Mouse (Mus musculus) neural tube, embryonic 11.5 days (tissue): ENCODE results near the gene Dennd1b. TPM values are rescaled to one million over a fixed set of nuclear protein-coding genes. Genes with fewer than 3 reads are reported as not detected.

Source experiments
- ATAC-seq: fragments of 200-750 bp; cut with Nextera tagmentation; 2 replicates; pipeline ENCODE4 v1.8.0; 2017; ENCODE audit warnings: moderate number of reproducible peaks, mild to moderate bottlenecking, moderate TSS enrichment, moderate library complexity; ENCODE audit not compliant: insufficient read depth, low FRiP score, low TSS enrichment
- DNase-seq: peaks from one replicate; pipeline ENCODE4 v3.0.0-alpha.2; 2015; ENCODE audit warnings: low spot score
- H3K27ac ChIP-seq: fragments of 300-500 bp; sonication (generic); 2 replicates; pipeline ENCODE4 v1.5.1; 2014; ENCODE audit warnings: low read depth, mild to moderate bottlenecking, low read length
- H3K27me3 ChIP-seq: fragments of 300-500 bp; sonication (generic); 2 replicates; pipeline ENCODE4 v1.6.1; 2014; ENCODE audit warnings: mild to moderate bottlenecking, low read length, mixed read lengths; ENCODE audit not compliant: control insufficient read depth, insufficient read depth
- H3K36me3 ChIP-seq: fragments of 300-500 bp; sonication (generic); 2 replicates; pipeline ENCODE4 v1.6.1; 2014; ENCODE audit warnings: mild to moderate bottlenecking, low read length, moderate library complexity, mixed read lengths; ENCODE audit not compliant: control insufficient read depth, insufficient read depth
- H3K4me1 ChIP-seq: fragments of 300-500 bp; sonication (generic); 2 replicates; pipeline ENCODE4 v1.6.1; 2014; ENCODE audit warnings: low read length, mixed read lengths; ENCODE audit not compliant: control insufficient read depth, insufficient read depth
- H3K4me2 ChIP-seq: fragments of 300-500 bp; sonication (generic); 2 replicates; pipeline ENCODE4 v1.6.1; 2014; ENCODE audit warnings: low read depth, mild to moderate bottlenecking, moderate library complexity
- H3K4me3 ChIP-seq: fragments of 300-500 bp; sonication (generic); 2 replicates; pipeline ENCODE4 v1.5.1; 2014; ENCODE audit warnings: low read depth, low read length
- H3K9ac ChIP-seq: fragments of 300-500 bp; sonication (generic); 2 replicates; pipeline ENCODE4 v1.6.1; 2014; ENCODE audit warnings: mild to moderate bottlenecking, low read length
- H3K9me3 ChIP-seq: fragments of 300-500 bp; sonication (generic); 2 replicates; pipeline ENCODE4 v1.6.1; 2016; ENCODE audit warnings: low read length; ENCODE audit not compliant: control insufficient read depth
- WGBS: fragments of 180-500 bp; shearing (Covaris S2); extraction: QIAGEN DNeasy Blood & Tissue Kit; methylation state at CpG from one replicate; pipeline ENCODE4 v1.1.7; 2014; 5-methylcytosine and 5-hydroxymethylcytosine counted together
- polyA plus RNA-seq: library from polyadenylated mRNA; unstranded; fragments of >200 nt; fragmentation: Nextera tagmentation; extraction: Ambion mirVana; gene quantifications from 2 replicates; pipeline ENCODE4 v1.2.1, GENCODE M21; 2014

Dennd1b gene
- polyA plus RNA-seq, 1 experiment from 2014 or later, result 10.6 TPM

GRCm38 (mm10) chr1:138967450-138967849 is 4.2 kb downstream of the Dennd1b start:
- no peak overlapping the region for H3K4me3 ChIP-seq
- no peaks in the 10 kb centered on the region for H3K27me3 ChIP-seq
- H3K9me3 ChIP-seq, result no peaks in the 10 kb centered on the region
- H3K9ac ChIP-seq, result no peak overlapping the region
- no peak overlapping the region for H3K4me2 ChIP-seq
- WGBS, result 69% methylated on average over 7 of the region's 7 CpGs
- no peaks in the 10 kb centered on the region for H3K4me1 ChIP-seq
- H3K36me3 ChIP-seq, result no peaks in the 10 kb centered on the region
- H3K27ac ChIP-seq, result no peak overlapping the region
- ATAC-seq, result no peak
- DNase-seq, result no peak

GRCm38 (mm10) chr1:138970053-138970452 is 6.8 kb downstream of the Dennd1b start:
- Histone ChIP-seq H3K4me3 (no peak overlapping the region), H3K27ac (no peak overlapping the region), H3K36me3 (no peaks in the 10 kb centered on the region), H3K27me3 (no peaks in the 10 kb centered on the region), H3K9me3 (no peaks in the 10 kb centered on the region), H3K9ac (no peak overlapping the region), H3K4me1 (no peaks in the 10 kb centered on the region), H3K4me2 (no peak overlapping the region)
- DNase-seq, result no peak
- no peak for ATAC-seq
- 89% methylated on average over 4 of the region's 4 CpGs for WGBS

GRCm38 (mm10) chr1:138973541-138974224 is 10.4 kb downstream of the Dennd1b start:
- Histone ChIP-seq H3K4me2 (no peak overlapping the region), H3K36me3 (no peaks in the 10 kb centered on the region), H3K27me3 (no peaks in the 10 kb centered on the region), H3K9me3 (no peaks in the 10 kb centered on the region), H3K4me3 (no peak overlapping the region), H3K4me1 (no peaks in the 10 kb centered on the region), H3K27ac (no peak overlapping the region), H3K9ac (no peak overlapping the region)
- ATAC-seq (no peak), DNase-seq (no peak)
- WGBS, result 78% methylated on average over 6 of the region's 6 CpGs

- H3K4me1 ChIP-seq, result no peaks in the 10 kb centered on the region
- H3K9me3 ChIP-seq, result no peaks in the 10 kb centered on the region
- no peaks in the 10 kb centered on the region for H3K27me3 ChIP-seq
- no peak overlapping the region for H3K27ac ChIP-seq
- H3K4me3 ChIP-seq, result no peak overlapping the region
- ATAC-seq (no peak), DNase-seq (no peak)
- H3K36me3 ChIP-seq, result no peaks in the 10 kb centered on the region
- no peak overlapping the region for H3K4me2 ChIP-seq
- H3K9ac ChIP-seq, result no peak overlapping the region
- WGBS, result 94% methylated on average over 8 of the region's 8 CpGs
Measured at GRCm38 (mm10) chr1:138974836-138975235, 11.6 kb downstream of the Dennd1b start.

GRCm38 (mm10) chr1:138975945-138976344 is 12.7 kb downstream of the Dennd1b start:
- no peak for ATAC-seq
- Histone ChIP-seq H3K36me3 (no peaks in the 10 kb centered on the region), H3K27me3 (no peaks in the 10 kb centered on the region), H3K4me2 (no peak overlapping the region), H3K9ac (no peak overlapping the region), H3K4me1 (no peaks in the 10 kb centered on the region), H3K9me3 (no peaks in the 10 kb centered on the region), H3K27ac (no peak overlapping the region), H3K4me3 (no peak overlapping the region)
- no peak for DNase-seq
- 75% methylated on average over 1 of the region's 1 CpGs for WGBS

DNA sequence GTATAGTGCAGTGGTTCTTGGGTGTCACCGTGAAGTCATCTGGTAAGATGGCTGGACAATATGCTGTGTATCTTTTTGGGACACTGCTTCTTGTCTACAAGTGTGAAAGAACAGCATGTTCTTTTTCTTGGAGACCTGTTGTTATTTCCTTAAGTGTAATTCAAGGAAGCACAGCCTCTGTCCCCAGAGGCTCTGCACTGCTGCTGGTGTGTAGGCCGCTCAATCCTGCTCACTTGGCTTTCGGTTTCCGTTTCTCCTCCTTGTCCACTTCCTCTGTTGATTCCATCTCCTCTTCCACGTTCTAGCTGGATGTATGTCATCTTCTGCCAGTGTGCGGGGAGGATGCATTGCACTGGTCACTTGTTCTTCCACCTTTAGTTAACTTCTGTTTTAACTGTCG is 19.0 kb downstream of the Dennd1b start:
- no peak overlapping the region for H3K4me2 ChIP-seq
- no peaks in the 10 kb centered on the region for H3K27me3 ChIP-seq
- no peaks in the 10 kb centered on the region for H3K36me3 ChIP-seq
- DNase-seq (no peak), ATAC-seq (no peak)
- H3K27ac ChIP-seq, result no peak overlapping the region
- WGBS, result 77% methylated on average over 7 of the region's 7 CpGs
- no peak overlapping the region for H3K9ac ChIP-seq
- no peaks in the 10 kb centered on the region for H3K4me1 ChIP-seq
- no peak overlapping the region for H3K4me3 ChIP-seq
- no peaks in the 10 kb centered on the region for H3K9me3 ChIP-seq

- no peak for ATAC-seq
- Histone ChIP-seq H3K4me1 (no peaks in the 10 kb centered on the region), H3K27ac (no peak overlapping the region), H3K9me3 (no peaks in the 10 kb centered on the region), H3K4me2 (no peak overlapping the region), H3K27me3 (no peaks in the 10 kb centered on the region), H3K36me3 (no peaks in the 10 kb centered on the region), H3K9ac (no peak overlapping the region), H3K4me3 (no peak overlapping the region)
- DNase-seq, result no peak
- 68% methylated on average over 5 of the region's 5 CpGs for WGBS
Measured at GRCm38 (mm10) chr1:138982611-138983010, 19.4 kb downstream of the Dennd1b start.

- Histone ChIP-seq H3K27me3 (no peaks in the 10 kb centered on the region), H3K27ac (no peak overlapping the region), H3K9ac (no peak overlapping the region), H3K4me2 (no peak overlapping the region), H3K36me3 (no peaks in the 10 kb centered on the region), H3K4me1 (no peaks in the 10 kb centered on the region), H3K9me3 (no peaks in the 10 kb centered on the region), H3K4me3 (no peak overlapping the region)
- DNase-seq (no peak), ATAC-seq (no peak)
- WGBS, result 75% methylated on average over 2 of the region's 2 CpGs
Measured at GRCm38 (mm10) chr1:138983064-138983463, 19.8 kb downstream of the Dennd1b start.

GRCm38 (mm10) chr1:138983465-138983864 is 20.2 kb downstream of the Dennd1b start:
- H3K4me1 ChIP-seq, result no peaks in the 10 kb centered on the region
- no peaks in the 10 kb centered on the region for H3K9me3 ChIP-seq
- no peak for ATAC-seq
- H3K27me3 ChIP-seq, result no peaks in the 10 kb centered on the region
- 74% methylated on average over 6 of the region's 6 CpGs for WGBS
- H3K4me3 ChIP-seq, result no peak overlapping the region
- DNase-seq, result no peak
- H3K27ac ChIP-seq, result no peak overlapping the region
- H3K4me2 ChIP-seq, result no peak overlapping the region
- no peak overlapping the region for H3K9ac ChIP-seq
- H3K36me3 ChIP-seq, result no peaks in the 10 kb centered on the region
